Mouse (Mus musculus): ENCODE results near the gene Vps11.
"Not testable (repeated sequence)": the region's sequence is repeated elsewhere in the genome, so short reads cannot be mapped to it uniquely, and the experiment has no call there.

Vps11 gene

DNA sequence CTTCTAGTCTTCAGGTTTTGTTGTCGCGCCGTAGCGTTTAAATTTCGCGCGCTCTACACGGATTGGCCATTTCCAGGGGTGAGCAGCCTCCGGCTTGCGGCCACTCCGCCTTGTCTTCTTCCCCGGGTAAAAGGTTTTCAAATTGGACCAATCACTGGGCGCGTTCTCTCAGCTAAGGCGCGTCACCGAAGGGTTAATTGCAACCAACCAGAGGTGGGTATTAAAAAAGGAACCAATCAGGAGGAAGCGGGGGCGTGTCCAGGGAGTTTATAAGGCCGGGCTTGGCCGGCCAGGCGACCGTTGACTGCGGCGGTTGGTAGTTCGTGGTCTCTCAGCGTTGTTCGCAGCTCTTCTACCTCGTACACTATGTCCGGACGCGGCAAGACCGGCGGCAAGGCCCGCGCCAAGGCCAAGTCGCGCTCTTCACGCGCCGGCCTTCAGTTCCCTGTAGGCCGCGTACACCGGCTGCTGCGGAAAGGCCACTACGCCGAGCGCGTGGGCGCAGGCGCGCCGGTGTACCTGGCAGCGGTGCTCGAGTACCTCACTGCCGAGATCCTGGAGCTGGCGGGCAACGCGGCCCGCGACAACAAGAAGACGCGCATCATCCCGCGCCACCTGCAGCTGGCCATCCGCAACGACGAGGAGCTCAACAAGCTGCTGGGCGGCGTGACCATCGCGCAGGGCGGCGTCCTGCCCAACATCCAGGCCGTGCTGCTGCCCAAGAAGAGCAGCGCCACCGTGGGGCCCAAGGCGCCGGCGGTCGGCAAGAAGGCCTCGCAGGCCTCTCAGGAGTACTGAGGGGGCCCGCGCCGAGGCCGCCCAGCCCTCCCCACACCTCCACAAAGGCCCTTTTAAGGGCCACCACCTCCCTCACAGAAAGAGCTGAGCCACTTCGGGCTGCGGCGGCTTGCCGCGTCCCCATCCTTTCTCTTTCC lies 26.8 kb downstream of the Vps11 start, which contains the start of gene H2afx:
Gene H2afx (plus strand): TSS at position 299 of the 935 bp plus-strand sequence.
- peak; percentile 99 for DNase-seq

DNA sequence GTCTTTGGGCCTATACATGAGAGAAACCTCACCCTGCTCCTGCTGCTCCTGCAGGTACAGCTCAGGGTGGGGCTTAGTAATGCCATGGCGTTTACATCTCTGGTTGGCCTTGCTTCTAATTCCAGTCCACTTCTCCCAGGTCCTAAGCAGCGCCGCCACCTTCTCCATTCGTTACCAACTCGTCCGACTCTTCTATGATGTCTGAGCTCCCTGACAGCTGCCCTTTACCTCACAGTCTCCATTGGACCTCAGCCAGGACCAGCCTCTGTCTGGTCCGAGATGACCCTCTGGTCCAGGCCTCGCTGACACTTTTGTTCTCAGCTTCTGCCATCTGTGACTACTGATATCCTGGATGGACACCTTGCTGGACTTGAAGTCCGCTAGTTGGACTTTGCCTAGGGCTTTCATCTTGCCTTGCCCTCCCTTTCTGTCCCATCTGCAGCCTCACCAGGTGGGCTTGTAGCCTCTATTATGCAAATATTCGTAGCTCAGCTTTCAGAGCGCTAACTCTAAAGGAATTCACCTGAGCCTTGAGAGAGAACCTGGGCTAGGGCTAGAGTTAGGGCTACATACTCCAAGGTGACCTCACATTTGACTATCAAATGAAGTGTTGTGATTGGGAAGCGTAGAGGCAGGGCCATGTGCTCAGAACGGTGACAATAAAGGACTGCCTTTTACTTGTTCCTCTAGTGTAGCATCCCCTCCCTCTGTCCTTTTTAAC lies 28.4 kb downstream of the Vps11 start:
- DNase-seq, result no peak

DNA sequence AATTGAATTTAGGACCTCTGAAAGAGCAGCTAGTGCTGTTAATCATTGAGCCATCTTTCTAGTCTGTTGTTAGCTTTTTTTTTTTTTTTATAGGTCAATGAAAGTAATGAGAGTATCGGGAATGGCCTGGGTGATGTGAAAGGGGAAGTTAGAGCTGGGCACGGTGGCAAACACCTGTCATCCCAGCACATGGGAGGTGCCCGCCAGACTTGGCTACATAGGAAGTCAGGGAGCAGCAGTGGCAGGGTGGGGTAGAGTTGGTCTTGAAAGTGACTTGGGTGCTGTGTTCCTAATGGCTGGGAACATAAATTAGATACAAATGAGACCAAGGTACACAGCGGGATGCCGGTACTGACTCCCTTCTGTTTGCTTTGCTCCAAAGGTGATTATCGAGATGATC lies 30.7 kb downstream of the Vps11 start:
- DNase-seq, result no peak

DNA sequence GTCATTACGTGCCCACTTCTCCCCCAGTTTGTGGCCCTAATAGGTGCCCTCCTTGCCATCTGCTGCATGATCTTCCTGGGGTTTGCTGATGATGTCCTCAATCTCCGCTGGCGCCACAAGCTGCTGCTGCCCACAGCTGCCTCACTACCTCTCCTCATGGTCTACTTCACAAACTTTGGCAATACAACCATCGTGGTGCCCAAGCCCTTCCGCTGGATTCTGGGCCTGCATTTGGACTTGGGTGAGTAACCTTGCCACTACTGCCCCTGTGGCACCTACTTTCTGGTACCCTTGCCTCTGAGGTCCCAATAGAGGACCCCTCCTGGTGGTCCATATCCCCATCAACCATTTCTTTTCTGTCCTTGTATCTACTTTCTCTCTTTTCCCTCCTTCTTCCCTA lies 33.5 kb downstream of the Vps11 start:
- no peak for DNase-seq

DNA sequence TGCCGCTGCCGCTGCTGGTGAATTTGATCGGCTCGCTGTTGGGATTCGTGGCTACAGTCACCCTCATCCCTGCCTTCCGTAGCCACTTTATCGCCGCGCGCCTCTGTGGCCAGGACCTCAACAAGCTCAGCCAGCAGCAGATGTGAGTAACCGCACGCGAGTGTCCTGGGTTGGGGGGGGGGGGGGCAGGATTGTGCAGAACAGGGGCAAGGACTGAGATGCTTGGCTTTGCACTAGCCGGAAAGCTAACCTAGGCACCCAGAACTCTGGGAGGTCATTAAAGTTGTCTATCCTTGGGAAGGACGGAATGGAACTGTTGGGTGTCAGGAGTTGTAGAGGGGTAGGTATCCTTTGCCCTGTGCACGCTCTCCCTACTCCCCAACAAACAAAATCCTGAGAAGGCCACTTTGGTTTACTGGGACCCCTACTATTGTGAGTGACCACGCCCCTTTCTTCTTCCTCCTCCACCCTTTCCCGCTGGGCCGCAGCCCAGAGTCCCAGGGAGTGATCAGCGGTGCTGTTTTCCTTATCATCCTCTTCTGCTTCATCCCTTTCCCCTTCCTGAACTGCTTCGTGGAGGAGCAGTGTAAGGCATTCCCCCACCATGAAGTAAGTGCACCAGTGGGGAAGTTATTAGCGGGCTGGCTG lies 34.3 kb downstream of the Vps11 start:
- DNase-seq, result peak; percentile 70

DNA sequence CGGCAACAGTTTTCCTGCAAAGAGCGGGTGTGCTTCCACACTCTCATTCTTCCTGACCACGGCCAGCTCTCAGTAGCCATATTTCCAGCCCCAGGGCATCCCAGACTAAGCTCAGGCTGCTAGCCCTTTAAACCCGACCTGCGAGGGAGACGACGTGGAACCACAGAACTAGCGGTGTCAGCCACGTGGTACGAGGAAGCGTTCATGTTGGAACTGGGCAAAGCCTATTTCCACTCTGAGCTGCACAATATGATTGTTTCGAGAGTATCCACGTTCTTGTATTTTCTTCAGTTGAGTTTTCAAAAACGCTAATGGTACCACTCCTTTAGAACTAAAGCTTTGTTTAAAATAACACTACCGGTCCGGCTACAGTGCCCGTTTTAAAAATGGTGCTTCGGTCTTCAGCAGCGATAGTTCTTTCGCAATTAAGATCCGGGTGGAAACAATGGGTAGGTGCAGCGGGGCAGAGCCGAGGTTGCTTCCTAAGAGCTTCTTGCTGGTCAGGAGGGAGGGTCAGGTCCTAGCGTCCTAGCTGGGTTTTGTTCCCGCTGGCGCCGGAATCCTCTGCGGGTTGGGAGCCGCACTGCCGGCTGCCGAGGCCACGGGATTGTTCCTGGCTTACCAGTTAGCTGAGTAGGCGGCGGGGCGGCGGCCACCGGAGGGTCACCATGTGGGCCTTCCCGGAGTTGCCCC lies 35.0 kb downstream of the Vps11 start:
- peak; percentile 79 for DNase-seq

DNA sequence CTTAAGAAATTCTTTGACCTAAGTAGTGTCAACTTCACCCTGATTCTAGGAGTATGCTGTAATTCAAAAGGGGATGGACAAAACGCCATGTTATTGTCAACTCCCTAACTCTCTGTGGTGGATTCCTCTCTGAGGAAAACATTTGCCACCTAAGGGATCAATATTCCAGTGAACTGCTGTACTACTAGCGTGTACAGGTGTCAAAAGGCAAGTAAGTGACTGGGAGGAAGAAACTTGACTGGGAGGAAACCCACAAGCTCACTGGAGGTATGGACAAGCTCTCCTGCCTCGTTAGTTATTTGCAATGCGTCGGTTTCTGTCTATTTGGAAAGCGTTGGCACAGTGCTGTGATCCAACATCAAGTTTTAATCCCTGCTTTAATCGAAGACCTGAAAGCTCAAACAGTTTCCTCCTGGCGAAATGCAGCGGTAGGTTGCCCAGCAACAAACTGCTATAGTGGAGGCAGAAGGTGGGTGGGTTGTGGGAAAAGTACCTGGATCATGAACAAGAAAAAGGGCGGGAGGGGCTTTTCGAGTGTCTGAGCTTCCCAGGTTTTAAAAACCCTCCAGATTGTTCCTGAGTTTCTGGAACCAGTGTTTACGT lies 35.6 kb downstream of the Vps11 start, which contains the start of gene Dpagt1:
Gene Dpagt1 (plus strand): TSS at position 252 of the 603 bp plus-strand sequence.
- DNase-seq, result no peak

DNA sequence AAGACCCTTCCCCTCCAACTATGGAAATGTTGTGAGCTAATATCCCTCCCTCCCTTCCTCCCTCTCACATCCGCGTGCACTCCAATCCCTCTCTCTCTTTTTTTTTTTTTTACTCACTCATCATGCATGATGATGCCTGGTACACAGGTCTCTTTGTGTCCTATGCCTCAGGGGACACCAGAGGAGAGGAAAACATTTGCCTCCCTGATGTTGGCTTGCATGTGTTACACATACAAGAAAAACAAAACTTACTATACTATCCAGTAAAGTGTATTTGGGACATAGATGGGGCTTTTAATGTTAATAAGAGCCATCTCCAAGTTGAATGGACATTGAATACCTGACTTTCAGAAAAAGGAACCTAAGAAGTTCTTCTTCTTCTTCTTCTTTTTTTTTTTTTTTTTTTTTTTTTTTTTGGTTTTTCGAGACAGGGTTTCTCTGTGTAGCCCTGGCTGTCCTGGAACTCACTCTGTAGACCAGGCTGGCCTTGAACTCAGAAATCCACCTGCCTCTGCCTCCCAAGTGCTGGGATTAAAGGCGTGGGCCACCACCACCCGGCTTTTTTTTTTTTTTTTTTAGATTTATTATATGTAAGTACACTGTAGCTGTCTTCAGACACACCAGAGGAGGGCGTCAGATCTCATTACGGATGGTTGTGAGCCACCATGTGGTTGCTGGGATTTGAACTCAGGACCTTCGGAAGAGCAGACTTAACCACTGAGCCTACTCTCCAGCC lies 36.3 kb downstream of the Vps11 start:
- not testable (repeated sequence) for DNase-seq

DNA sequence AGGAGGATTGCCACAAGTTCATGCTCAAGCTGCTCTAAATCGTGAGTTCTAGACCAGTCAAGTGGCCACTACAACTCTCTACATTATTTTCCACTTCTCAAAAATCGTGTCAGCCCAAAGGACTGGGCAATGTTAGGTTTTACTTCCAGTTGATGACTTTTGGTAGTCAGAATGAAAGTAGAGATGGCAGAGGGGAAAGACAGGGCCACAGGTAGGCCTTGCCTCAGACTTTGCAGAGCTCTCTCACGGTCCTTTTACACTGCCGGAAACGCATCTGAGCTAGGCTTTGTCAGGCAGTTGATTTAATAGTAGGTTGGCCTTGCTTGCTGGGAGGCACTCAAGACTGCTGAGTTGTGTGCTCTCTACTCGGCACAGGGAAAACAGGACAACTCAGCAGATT lies 37.3 kb downstream of the Vps11 start:
- no peak for DNase-seq

DNA sequence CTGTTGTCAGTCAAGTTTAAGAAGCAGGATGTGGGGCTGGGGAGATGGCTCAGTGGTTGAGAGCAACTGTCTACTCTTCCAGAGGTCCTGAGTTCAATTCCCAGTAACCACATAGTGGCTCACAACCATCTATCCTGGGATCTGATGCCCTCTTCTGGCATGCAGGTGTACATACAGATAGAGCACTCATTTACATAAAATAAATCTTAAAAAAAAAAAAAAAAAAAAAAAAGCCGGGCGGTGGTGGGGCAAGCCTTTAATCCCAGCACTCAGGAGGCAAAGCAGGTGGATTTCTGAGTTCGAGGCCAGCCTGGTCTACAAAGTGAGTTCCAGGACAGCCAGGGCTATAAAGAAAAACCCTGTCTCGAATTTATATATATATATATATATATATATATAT lies 37.8 kb downstream of the Vps11 start:
- not testable (repeated sequence) for DNase-seq

DNA sequence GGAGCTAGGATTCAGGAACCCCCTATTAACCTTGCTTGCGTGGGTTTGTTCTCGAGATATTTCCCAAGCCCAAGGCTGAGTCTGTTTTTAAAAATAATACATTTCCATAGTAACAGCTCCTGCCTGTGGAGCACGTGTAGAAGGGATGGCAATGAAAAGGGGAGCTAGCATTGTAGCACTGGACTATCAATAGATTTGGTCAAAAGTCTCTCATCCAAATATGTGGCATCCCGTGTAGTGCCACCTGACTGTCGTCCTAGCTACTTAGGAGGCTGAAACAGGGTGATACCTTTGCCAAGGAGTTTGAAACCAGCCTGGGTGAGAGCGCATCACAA lies 40.7 kb downstream of the Vps11 start:
- DNase-seq, result no peak

DNA sequence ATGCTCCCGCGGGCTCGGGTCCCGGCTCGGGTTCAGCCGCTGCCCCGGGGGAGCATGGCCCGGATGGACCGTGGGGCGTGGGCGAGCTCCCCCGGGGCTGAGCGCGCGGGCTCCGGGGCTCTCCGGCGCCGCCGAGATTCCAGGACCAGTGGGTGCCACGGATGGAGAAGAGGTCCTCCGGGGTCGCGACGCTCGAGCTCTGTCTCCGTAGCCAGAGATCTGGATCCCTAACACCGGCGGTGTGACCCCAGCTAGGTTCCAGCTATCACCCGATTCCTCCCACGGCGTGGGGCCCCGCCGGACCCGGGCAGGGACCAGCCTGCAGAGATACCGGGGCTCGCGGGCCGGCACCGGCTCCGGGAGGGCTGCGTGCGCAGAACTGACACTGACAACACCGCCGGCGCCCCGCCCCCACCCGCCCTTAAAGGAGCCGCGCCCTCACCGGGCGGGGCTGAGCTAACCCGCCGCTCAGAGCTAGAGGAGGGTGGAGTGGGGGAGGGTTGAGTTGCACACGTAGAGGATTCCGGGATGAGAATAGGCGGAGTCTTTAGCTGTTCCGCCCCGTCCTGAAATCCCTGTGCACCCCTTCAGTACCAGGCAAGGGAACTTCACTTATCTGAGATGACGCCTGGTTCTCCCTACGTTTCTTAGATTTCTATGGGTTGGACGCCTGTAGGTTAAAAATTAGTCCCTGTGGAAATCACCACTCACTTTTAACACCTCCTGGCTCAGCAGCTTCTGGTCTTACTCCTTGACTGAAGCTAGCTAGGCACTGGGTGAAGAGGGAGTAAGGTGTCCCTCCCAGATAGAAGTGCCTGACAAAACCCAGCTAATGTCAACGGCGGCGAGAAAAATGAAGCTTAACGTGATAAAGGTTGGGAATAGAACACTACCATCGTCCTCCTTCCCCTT lies 41.3 kb downstream of the Vps11 start, which contains the start of gene C2cd2l:
Gene C2cd2l (minus strand): TSS at position 399 of the 912 bp plus-strand sequence.
- peak; percentile 98 for DNase-seq

DNA sequence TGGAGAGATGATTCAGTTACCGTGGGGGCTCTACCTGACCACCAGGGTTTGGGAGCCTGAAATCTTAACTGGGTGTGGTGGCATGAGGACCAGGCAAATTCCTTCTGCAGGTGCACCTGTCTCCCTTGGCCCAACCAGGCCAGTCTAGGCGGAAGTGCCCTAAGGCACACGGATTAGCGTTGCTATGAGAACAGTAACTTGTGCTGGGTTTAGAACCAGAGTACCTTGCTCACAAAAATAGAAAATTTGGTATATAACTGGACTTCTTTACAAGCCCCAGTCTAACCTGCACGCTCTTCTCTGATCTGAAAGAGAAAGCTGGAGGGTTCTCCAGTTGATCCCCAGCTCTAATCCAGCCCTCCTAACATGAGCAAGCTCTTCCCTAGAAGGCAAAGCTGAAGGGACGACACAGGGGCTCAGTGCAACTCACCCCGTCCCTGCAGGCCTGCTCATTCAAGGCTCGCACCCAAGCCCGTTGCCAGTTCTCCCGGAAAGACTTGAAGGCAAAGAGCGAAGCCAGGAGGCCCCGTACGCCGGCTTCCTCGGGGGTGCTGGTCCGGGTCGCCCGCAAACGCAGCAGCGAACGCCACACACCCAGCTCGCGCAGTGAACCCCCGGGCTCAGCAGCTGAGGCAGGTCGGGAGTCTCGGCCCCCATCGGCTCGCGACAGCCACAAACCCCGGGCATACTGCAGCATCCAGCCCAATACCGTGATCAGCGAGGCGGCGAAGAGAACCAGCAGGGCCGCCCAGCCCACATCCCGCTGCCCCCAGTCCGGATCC lies 42.2 kb downstream of the Vps11 start:
- DNase-seq, result peak; percentile 54

DNA sequence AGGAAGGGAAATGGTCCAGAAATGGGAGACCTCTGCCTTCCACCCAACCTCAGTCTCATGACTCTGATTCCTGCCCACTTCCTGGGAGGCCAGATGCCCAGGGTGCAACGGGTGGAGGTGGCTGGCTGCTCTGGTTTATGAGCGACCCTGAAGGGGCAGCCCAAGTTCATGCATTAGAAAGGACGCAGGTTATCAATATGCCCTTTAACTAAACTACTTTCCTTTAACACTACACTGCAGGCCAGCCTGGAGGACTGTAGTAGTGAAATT lies 42.7 kb downstream of the Vps11 start:
- DNase-seq, result no peak

DNA sequence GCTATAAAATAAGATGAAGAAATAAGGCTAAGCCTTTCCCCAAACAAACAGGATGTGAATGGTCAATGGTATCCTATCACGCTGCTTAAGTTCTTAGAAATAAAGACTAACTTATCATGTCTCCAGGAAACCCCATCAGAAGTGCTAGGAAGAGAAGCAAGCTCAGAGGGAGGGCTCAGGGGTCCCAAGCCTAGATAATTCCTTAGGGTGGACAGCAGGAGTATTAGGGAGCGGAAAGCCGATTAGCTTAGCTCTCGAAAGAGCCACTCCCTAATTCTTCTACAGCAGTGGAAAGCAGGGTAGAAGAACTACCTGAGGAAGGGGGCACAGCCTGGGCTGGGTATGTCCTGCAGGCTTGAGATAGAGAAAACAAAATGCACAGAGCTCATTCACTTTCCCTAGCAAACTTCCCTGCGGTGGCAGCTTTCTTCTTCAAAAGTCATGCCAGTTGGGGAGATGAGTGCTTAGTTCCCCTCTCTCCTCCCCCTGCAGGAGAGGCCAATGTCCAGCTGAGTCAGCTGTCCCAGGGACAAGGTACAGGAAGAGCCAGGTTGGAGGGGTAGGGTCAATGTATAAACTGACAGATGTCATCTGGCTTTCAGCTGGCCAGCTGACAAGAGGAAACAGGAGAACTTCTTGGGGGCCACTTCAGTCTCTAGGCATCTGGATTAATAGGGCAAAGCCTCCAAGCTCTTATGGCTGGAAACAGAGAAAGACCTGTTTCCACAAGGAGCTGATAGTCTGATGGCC lies 43.2 kb downstream of the Vps11 start:
- no peak for DNase-seq

DNA sequence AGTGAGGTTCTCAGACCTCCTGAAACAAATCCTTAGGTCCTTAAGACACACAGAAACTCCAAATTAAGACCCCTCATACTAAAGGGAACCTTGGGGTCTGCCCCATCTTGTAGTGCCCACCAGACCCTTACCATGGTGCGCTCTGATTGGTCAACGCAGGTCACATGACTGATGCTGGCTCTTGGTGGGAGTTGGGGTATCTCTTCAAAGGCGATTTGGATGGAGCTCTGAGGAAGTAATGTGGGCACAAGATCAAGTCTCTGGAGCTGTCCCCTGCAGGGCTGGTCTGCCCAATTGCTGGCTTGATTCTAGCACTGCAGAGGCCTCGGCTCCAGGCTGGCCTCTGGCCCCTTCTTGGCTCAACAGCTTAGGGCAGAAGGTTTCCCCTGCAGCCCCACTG lies 44.0 kb downstream of the Vps11 start:
- no peak for DNase-seq

DNA sequence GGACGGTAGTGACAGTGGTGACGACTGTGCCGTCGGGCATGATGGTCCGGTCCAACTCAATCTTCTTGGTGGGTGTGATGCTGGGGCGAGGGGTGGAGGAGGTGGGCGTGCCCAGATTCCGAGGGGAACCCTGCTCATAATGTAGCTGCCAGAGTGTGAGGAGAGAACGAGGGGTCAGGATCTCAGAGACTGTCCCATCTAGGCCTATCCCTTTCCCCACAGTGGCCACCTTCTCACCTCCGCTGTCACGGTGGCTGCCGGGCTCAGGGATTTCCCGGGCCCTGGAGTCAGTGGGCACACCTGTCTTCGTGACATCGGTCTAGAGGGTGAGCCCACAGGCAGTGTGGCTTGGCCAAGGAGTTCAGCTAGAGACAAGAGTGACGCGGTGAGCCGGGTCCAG lies 46.6 kb downstream of the Vps11 start:
- no peak for DNase-seq

DNA sequence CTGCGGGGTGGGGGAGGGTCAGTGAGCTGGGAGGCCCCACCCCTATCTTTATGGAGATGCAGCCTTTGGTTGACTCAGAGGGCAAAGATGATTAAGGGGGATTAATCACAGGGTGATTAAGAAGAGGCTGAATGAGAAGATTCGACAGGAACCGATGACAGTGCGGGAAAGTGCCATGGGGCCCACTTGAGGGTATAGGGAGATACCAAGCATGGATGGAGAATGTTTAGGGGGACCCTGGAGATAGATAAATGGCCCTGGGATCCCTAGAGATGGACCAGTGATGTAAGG lies 47.3 kb downstream of the Vps11 start:
- DNase-seq, result no peak

DNA sequence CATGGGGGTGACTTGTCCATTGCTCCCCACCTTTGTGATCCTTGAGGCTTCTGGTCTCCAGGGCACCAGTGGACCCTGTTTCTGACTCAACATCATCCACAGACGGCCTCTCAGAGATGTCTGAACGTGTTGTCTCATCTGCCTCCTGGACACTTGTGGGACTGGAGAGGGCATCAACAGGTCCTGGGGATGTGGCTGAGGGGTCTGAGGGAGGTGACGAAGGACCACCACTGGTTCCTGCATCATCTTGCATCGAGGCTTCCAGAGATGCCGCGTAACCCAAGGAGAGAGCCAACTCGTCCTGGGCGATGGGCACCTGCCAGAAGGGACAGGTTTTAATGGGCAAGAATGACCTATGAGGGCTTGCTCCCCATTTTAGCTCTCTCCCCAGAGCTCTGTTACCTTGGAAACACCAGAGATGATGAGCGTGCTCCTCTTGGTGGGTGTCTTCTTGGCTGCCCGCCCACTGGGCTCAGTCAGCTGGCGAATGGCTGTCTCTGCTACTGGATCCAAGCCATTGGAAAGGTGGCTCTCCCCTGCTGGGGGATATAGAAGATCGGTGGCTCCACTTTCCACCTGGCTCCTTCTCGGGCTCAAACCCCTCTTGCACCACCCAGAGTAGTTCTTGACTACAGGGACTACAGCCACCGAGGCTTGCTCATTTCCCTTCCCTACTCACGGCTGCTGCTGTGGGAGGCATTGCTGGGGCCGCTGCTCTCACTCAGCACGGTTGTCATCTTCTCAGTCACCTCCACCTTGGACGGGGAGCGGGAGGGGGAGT lies 47.8 kb downstream of the Vps11 start:
- no peak for DNase-seq
